Mouse (Mus musculus) E14TG2a.4 (cell line): ENCODE results near the gene Gm10024.
"Not testable (repeated sequence)": the region's sequence is repeated elsewhere in the genome, so short reads cannot be mapped to it uniquely, and the experiment has no call there.

Experiments
- H3K27me3 ChIP-seq: 2 replicates; pipeline ENCODE4 v1.6.1; 2014; ENCODE audit warnings: low read length, control low read depth; ENCODE audit not compliant: insufficient read depth
- H3K36me3 ChIP-seq: 2 replicates; pipeline ENCODE4 v1.6.1; 2014; ENCODE audit warnings: low read length, control low read depth; ENCODE audit not compliant: insufficient read depth
- H3K4me1 ChIP-seq: replicated peaks from 2 replicates; pipeline ENCODE4 v1.6.1; 2014; ENCODE audit warnings: low read depth, low read length, control low read depth
- H3K4me3 ChIP-seq: replicated peaks from 2 replicates; pipeline ENCODE4 v1.5.1; 2014; ENCODE audit warnings: mild to moderate bottlenecking, low read length
- H3K9me3 ChIP-seq: 2 replicates; pipeline ENCODE4 v1.6.1; 2014; ENCODE audit warnings: low read length, control low read depth
- CTCF ChIP-seq: conservative IDR thresholded peaks from 2 replicates; pipeline ENCODE4 v1.5.1; 2014; ENCODE audit warnings: low read length
- NANOG ChIP-seq: IDR thresholded peaks from 2 replicates; pipeline ENCODE4 v1.6.1; 2014; ENCODE audit warnings: borderline replicate concordance, low read length, mixed read lengths
- POU5F1 ChIP-seq: IDR thresholded peaks from 2 replicates; pipeline ENCODE4 v1.6.1; 2014; ENCODE audit warnings: low read length, borderline replicate concordance

Gene Gm10024

DNA sequence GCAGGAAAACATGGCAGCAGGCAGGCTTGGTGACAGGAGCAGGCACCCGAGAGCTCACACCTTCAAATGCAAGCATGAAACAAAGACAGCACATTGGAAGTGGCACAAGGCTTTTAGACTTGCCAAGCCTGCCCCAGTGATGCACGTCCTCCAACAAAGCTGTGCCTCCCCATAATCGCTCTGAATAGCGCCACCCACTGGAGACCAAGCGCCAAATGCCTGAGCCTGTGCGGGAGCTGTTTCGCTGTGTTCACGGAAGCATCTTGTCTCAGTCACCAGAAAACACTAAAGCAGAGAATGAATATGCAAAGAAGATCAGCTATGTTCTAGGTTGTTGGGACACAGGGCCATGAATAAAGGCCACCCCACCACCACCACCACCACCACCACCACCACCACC lies 13.6 kb downstream of the Gm10024 start:
- no peak overlapping the region for H3K4me3 ChIP-seq
- H3K36me3 ChIP-seq, result no peaks in the 10 kb centered on the region
- no peaks in the 10 kb centered on the region for H3K4me1 ChIP-seq
- no peaks in the 10 kb centered on the region for H3K27me3 ChIP-seq
- TF ChIP-seq CTCF (peak; percentile 62), NANOG (no peak), POU5F1 (no peak)
- H3K9me3 ChIP-seq, result peaks cover 6% of the 10 kb centered on the region; the same call in 1 of the 2 replicates

DNA sequence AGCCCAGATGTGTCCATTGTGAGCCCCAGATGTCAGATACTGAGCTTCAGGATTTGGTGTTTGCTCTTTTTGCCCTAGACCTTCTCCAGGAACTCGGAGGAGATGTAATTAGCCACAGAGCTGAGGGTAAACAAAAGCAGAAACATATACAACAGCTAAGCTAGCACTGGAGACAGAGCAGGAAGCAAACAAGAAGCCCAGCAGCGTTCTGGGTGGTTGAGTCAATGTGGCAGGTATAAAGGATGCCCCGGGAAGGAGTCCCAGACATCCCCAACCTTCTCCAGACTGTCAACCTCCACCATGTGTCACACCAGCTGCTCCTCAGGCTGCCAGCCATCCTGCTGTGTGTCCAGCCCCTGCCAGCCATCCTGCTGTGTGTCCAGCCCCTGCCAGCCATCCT lies 14.9 kb downstream of the Gm10024 start, which contains the start of gene Gm10100:
Gene Gm10100 (plus strand): TSS at position 301 of the 400 bp plus-strand sequence.
- no peak for TF ChIP-seq POU5F1
- no peak for TF ChIP-seq CTCF
- no peak for TF ChIP-seq NANOG
- H3K9me3 ChIP-seq, result no peaks in the 10 kb centered on the region

DNA sequence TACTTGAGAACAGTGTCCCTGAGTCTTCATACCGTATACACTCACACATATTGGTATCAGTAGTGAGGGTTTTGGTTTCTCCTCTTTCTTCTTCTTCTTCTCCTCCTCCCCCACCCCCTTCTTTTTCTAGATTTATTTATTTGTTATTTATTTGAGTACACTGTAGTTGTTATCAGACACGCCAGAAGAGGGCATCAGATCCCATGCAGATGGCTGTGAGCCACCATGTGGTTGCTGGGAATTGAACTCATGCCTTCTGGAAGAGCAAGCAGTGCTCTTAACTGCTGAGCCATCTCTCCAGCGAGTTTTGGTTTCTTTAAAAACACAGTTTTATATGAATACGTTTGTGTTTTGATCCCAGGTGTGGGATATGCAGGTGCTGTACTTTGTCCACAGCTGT lies 17.0 kb downstream of the Gm10024 start:
- Histone ChIP-seq H3K9me3 (no peaks in the 10 kb centered on the region), H3K36me3 (no peaks in the 10 kb centered on the region), H3K4me3 (no peak overlapping the region), H3K27me3 (no peaks in the 10 kb centered on the region), H3K4me1 (no peaks in the 10 kb centered on the region)
- TF ChIP-seq NANOG (no peak), CTCF (no peak), POU5F1 (no peak)

More for the DNA sequence above, 14.9 kb downstream of the Gm10024 start, which contains the start of gene Gm10100:
- Histone ChIP-seq H3K36me3 (no peaks in the 10 kb centered on the region), H3K4me1 (no peaks in the 10 kb centered on the region), H3K4me3 (no peak within 1 kb of the TSS), H3K27me3 (no peaks in the 10 kb centered on the region)

DNA sequence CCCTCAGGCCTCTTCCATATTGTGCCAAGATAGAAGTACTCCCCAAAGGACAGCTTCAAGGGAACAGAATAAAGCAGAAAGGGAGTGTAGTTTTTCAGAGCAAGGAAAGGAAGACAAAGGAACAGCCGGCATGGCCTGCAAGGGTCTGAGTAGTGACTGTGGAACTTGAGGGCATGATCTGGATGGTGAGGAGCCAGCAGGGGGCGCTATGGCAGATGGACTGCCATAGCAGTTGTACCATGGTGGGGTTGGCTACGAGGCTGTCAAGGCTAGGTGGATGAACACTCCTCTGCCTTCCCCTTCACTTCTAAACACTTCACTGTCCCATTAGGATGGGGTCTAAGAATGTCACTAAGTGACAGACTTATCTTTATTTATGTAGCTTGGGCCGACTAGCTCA lies 18.0 kb downstream of the Gm10024 start:
- Histone ChIP-seq H3K36me3 (no peaks in the 10 kb centered on the region), H3K27me3 (no peaks in the 10 kb centered on the region), H3K4me3 (no peak overlapping the region), H3K9me3 (no peaks in the 10 kb centered on the region), H3K4me1 (no peaks in the 10 kb centered on the region)
- TF ChIP-seq NANOG, result no peak
- peak; percentile 47 for TF ChIP-seq CTCF

DNA sequence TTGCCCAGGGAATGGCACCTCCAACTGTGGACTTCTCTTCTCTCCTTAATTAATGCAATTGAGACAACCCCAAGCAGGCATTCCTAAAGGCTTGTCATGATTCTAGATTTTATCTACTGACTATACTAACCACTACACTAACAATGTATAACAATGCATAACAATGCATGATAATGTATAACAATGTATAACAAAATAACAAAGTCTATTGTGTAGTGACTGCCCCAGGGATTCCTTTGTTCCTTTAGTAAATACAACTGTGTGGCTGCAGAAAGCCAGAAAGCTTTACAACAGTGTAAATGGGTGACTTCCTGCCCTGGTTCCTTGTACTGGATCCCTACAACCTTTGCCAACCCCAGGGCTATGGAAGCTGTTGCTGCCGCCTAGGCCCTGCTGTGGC lies 24.7 kb downstream of the Gm10024 start:
- Histone ChIP-seq H3K4me1 (no peaks in the 10 kb centered on the region), H3K9me3 (peaks cover 8% of the 10 kb centered on the region), H3K36me3 (no peaks in the 10 kb centered on the region), H3K4me3 (no peak overlapping the region), H3K27me3 (0 out of 2 replicates have a peak, but pooled peaks cover 3% of the 10 kb centered on the region)
- TF ChIP-seq CTCF, result no peak
- TF ChIP-seq NANOG, result peak; percentile 60; the same call in 1 of the 2 replicates
- peak; percentile 42; the same call in 1 of the 2 replicates for TF ChIP-seq POU5F1

DNA sequence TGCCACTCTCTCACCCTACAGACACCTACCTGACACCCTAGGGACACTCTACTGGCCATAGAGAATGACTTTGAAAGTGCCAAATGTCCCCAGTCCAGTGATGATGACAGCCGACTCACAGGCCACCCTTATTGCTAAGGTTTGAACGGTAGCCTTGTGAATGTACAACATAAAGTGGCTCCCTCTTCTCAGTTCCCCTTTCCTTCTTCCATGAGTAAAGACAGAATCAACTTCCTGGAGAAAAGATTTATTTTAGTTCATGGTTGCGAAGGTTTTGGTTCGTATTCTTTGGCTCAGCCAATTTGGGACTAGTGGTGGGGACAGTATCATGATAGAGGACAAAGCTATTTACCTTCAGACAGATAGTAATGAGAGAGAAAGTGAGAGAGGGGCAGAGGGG lies 27.7 kb downstream of the Gm10024 start:
- Histone ChIP-seq H3K4me3 (no peak overlapping the region), H3K27me3 (0 out of 2 replicates have a peak, but pooled peaks cover 3% of the 10 kb centered on the region), H3K36me3 (no peaks in the 10 kb centered on the region), H3K4me1 (no peaks in the 10 kb centered on the region), H3K9me3 (peaks cover 8% of the 10 kb centered on the region)
- TF ChIP-seq CTCF, result no peak
- no peak for TF ChIP-seq POU5F1
- TF ChIP-seq NANOG, result no peak

DNA sequence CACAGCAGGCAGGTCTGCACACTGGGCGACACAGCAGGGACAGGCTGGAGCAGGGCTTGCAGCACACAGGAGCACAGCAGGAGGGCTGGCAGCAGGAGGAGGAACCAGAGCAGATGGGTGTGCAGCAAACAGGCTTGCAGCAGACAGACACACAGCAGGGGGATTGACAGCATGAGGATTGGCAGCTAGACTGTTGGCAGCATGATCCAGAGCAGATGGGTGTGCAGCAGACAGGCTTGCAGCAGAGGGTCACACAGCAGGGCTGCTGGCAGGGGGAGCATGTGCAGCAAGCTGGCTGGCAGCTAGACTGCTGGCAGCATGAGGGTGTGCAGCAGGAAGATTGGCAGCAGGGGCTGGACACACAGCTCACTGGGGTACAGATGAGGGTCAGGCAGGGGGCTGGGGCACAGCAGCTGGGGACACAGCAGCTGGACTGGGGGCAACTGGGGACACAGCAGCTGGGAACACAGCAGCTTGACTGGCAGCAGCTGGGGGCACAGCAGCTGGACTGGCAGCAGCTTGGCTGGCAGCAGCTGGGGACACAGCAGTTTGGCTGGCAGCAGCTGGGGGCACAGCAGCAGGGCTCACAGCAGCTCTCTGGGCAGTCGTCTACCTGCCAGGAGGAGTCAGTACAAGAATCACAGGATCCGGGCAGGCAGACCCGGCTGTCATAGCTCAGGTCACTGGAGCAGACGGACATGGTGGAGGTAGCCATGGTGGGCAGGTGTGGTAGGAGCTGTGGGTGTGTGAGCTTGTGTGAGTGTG lies 30.8 kb downstream of the Gm10024 start, which contains the start of gene Gm18596:
Gene Gm18596 (minus strand): TSS at position 715 of the 765 bp plus-strand sequence.
- not testable (repeated sequence) for H3K4me3 ChIP-seq, H3K9me3 ChIP-seq, H3K27me3 ChIP-seq, H3K36me3 ChIP-seq, H3K4me1 ChIP-seq

DNA sequence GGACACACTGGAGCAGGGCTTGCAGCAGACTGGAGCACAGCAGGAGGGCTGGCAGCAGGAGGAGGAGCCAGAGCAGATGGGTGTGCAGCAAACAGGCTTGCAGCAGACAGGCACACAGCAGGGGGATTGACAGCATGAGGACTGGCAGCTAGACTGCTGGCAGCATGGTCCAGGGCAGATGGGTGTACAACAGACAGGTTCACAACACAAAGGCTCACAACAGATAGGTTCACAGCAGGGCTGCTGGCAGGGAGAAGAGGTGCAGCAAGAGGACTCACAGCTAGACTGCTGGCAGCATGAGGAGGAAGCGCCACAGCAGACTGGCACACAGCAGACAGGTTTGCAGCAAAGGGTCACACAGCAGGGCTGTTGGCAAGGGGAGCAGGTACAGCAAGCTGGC lies 39.4 kb downstream of the Gm10024 start:
- not testable (repeated sequence) for H3K36me3 ChIP-seq, H3K4me3 ChIP-seq, H3K27me3 ChIP-seq, H3K4me1 ChIP-seq, H3K9me3 ChIP-seq

DNA sequence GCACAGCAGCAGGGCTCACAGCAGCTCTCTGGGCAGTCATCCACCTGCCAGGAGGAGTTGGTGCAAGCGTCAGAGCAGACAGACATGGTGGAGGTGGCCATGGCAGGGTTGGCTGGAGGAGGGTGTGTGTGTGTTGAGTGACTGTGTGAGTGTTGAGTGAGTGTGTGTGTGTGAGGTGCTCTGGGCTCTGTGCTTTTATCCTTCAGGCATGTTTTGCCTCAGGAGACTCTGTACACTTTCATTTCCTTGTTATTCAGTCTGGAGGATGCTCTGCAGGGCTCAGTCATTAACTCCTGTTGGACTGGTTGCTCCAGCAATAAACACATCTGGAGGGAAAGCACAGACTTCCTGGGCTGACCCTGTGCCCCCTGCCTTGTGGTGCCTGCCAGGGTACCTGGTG lies 40.0 kb downstream of the Gm10024 start, which contains the start of gene Gm9736:
Gene Gm9736 (minus strand): TSS at position 101 of the 400 bp plus-strand sequence.
- not testable (repeated sequence) for H3K4me3 ChIP-seq, H3K27me3 ChIP-seq, H3K36me3 ChIP-seq, H3K4me1 ChIP-seq, H3K9me3 ChIP-seq

DNA sequence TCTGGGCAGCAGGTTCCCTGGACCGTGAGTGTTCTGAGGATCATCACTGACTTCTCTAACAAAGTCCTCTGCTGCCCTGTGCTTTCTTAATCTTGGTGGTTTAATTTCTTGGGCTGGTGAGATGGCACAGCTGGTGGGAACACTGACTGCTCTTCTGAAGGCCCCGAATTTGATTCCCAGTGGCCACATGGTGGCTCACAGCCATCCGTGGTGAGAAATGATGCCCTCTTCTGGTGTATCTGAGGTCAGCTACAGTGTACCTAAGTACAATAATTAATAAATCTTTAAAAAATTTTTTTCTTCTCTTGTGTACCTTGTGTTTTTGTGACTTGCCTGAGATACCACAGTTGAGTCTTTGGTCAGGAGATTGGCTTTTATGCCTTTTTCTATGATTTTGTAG lies 41.1 kb downstream of the Gm10024 start:
- H3K9me3 ChIP-seq, H3K4me1 ChIP-seq, H3K36me3 ChIP-seq, H3K4me3 ChIP-seq, H3K27me3 ChIP-seq: not testable (repeated sequence)
